Mouse (Mus musculus) heart, postnatal 0 days (tissue): ENCODE measurements around the gene Xirp1.

Experiments
- CTCF ChIP-seq: IDR thresholded peaks from 2 replicates; pipeline ENCODE4 v1.5.1; 2016; ENCODE audit warnings: antibody characterized with exemption, control low read depth, low read depth
- EP300 ChIP-seq: IDR thresholded peaks from 2 replicates; pipeline ENCODE4 v1.6.1; 2016; ENCODE audit warnings: antibody characterized with exemption, low read depth

GRCm38 (mm10) chr9:120007833-120008232, 15.6 kb downstream of the Xirp1 start:
- no peak for TF ChIP-seq CTCF
- TF ChIP-seq EP300, result no peak
